Mouse (Mus musculus) neural tube, embryonic 13.5 days (tissue): ENCODE data around the gene Skap2. TPM values are rescaled to one million over a fixed set of nuclear protein-coding genes. Genes with fewer than 3 reads are reported as not detected.

Source experiments
- ATAC-seq: fragments of 200-750 bp; cut with Nextera tagmentation; 2 replicates; pipeline ENCODE4 v1.8.0; 2017; ENCODE audit warnings: low read depth, mild to moderate bottlenecking, moderate TSS enrichment, moderate library complexity
- H3K27ac ChIP-seq: fragments of 300-500 bp; sonication (generic); replicated peaks from 2 replicates; pipeline ENCODE4 v1.5.1; 2015; ENCODE audit warnings: moderate library complexity, mild to moderate bottlenecking, inconsistent platforms
- H3K27me3 ChIP-seq: fragments of 300-500 bp; sonication (generic); 2 replicates; pipeline ENCODE4 v1.6.1; 2015; ENCODE audit warnings: mild to moderate bottlenecking, inconsistent platforms
- H3K36me3 ChIP-seq: fragments of 300-500 bp; sonication (generic); 2 replicates; pipeline ENCODE4 v1.6.1; 2015; ENCODE audit warnings: mild to moderate bottlenecking, inconsistent platforms
- H3K4me1 ChIP-seq: fragments of 300-500 bp; sonication (generic); replicated peaks from 2 replicates; pipeline ENCODE4 v1.6.1; 2015; ENCODE audit warnings: inconsistent platforms
- H3K4me2 ChIP-seq: fragments of 300-500 bp; sonication (generic); 2 replicates; pipeline ENCODE4 v1.6.1; 2015; ENCODE audit warnings: inconsistent platforms, mild to moderate bottlenecking, moderate library complexity
- H3K4me3 ChIP-seq: fragments of 300-500 bp; sonication (generic); 2 replicates; pipeline ENCODE4 v1.5.1; 2015; ENCODE audit warnings: mild to moderate bottlenecking, inconsistent platforms
- H3K9ac ChIP-seq: fragments of 300-500 bp; sonication (generic); 2 replicates; pipeline ENCODE4 v1.6.1; 2015; ENCODE audit warnings: moderate library complexity, mild to moderate bottlenecking, inconsistent platforms
- H3K9me3 ChIP-seq: fragments of 300-500 bp; sonication (generic); 2 replicates; pipeline ENCODE4 v1.6.1; 2016; ENCODE audit warnings: inconsistent platforms
- WGBS: fragments of 180-500 bp; shearing (Covaris S2); methylation state at CpG from one replicate; pipeline ENCODE4 v1.1.7; 2015; 5-methylcytosine and 5-hydroxymethylcytosine counted together
- polyA plus RNA-seq: library from polyadenylated mRNA; unstranded; fragments of >200 nt; fragmentation: Nextera tagmentation; extraction: Ambion mirVana; gene quantifications from 2 replicates; pipeline ENCODE4 v1.2.1, GENCODE M21; 2015

Gene Skap2
- polyA plus RNA-seq, 1 experiment from 2014 or later, result 37.0 TPM

DNA sequence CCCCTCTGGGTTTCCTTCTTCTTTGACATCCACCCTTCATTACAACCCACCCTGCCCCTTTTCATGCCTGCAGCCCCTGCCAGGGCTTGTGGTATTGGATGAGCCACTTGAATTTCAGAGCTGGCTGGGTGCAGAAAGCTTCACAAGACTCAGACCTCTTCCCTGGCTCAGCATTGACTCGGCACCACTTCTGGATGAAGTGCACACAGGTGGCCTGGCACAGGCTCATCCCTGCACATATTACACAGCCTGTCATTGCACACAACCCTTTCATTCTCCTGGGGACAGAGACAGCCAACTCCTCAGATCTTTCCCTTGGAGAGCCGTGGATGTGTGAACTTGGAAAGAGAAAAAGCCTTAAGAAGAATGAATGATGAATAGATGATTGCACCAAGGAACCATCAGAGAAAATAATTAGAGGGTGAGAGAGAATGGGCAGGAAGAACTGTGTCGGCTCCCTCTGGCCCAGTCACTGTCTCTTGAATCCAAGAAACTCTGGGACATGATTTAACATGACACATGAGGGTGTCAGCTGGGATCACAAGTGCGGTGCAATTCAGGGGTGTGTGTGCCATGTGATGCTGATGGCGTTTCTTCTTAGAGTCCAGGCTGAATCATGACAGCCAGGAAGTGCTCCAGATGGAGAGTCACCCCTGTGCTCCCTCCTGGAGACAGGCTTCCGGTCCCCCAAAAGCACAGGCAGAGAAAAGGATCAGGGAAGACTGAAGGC is 195.3 kb downstream of the Skap2 start:
- peaks cover 3% of the 10 kb centered on the region; the same call in 1 of the 2 replicates for H3K9me3 ChIP-seq
- H3K4me3 ChIP-seq, result no peak overlapping the region
- no peaks in the 10 kb centered on the region for H3K4me1 ChIP-seq
- H3K27ac ChIP-seq, result no peak overlapping the region
- H3K9ac ChIP-seq, result no peak overlapping the region
- 77% methylated on average over 6 of the region's 6 CpGs for WGBS
- ATAC-seq, result no peak
- 0 out of 2 replicates have a peak, but pooled peaks cover 4% of the 10 kb centered on the region for H3K27me3 ChIP-seq
- H3K36me3 ChIP-seq, result no peaks in the 10 kb centered on the region
- H3K4me2 ChIP-seq, result no peak overlapping the region

DNA sequence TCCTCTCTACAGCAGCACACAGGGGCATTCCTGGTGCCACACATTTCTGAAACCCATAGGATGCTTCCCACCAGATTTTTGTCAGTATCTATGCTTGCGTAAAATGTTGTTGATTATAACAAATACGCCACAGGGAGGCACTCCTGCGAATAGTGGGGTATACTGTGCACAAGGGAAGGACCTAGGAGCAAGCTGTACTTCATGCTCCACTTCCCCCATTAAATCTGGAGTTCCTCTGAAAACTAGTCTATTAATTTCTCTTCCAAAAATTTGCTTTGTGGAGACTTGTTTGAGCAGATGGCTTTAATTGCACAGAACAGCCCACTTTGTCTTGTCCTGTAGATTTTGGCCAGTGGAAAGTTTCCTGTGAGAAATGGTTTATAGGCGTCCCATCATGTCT is 201.4 kb downstream of the Skap2 start:
- Histone ChIP-seq H3K27ac (no peak overlapping the region), H3K4me1 (no peaks in the 10 kb centered on the region), H3K36me3 (no peaks in the 10 kb centered on the region), H3K27me3 (0 out of 2 replicates have a peak, but pooled peaks cover 4% of the 10 kb centered on the region), H3K4me2 (no peak overlapping the region), H3K9me3 (no peaks in the 10 kb centered on the region), H3K4me3 (no peak overlapping the region), H3K9ac (no peak overlapping the region)
- no peak for ATAC-seq
- WGBS, result 93% methylated on average over 4 of the region's 4 CpGs

DNA sequence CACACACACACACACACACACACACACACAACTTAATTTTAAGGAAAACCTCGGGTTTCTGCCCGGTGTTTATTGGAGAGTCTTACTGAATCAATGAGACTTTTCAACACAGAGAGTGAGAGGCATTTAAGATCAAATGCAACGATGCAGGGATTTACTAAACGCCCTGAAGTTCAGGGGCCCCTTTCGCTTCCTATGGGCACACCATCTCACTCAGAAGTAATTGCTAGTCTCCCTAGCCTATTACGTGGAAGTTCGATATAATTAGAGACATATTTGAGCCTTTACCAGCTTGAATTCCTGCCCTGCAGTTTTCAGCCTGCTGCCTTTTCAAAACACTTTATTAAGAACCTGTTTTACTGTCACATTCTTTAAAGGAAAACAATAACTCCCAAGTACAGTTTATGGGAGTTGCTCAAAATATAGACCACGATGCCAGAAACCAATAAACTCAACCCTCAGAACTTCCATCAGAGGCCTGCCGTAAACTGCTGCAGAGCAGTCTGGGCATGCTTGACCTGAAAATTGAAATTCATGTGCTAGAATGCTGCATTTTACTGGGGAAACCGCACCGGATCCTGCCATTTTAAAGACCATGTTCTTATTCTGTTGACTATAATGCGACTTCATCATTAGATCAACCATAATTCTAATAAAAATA is 203.1 kb downstream of the Skap2 start:
- H3K36me3 ChIP-seq, result no peaks in the 10 kb centered on the region
- H3K27ac ChIP-seq, result no peak overlapping the region
- ATAC-seq, result no peak
- no peak overlapping the region for H3K4me2 ChIP-seq
- no peak overlapping the region for H3K9ac ChIP-seq
- WGBS, result 85% methylated on average over 12 of the region's 12 CpGs
- no peaks in the 10 kb centered on the region for H3K4me1 ChIP-seq
- H3K27me3 ChIP-seq, result 0 out of 2 replicates have a peak, but pooled peaks cover 4% of the 10 kb centered on the region
- H3K9me3 ChIP-seq, result no peaks in the 10 kb centered on the region
- H3K4me3 ChIP-seq, result no peak overlapping the region

DNA sequence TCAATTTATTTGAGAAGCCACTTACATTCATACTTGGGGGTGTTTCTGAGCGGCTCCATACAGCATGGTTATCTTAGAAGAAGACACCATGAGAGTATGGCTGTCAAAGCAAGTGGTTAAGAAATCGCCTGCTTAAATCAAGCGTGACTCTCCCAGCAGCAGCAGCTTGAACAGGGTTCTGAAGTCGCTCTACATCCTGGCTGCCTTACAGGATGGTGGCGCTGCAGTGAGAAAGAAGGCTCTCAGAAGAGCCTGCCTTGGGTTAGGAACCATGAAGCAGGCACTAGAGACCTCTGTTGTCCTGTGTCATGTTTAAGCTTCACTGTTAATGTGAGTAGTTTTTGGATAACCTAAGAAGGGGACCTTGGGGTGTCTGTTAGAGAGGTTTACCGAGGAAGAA is 204.3 kb downstream of the Skap2 start:
- WGBS, result 80% methylated on average over 6 of the region's 6 CpGs
- Histone ChIP-seq H3K36me3 (no peaks in the 10 kb centered on the region), H3K4me3 (no peak overlapping the region), H3K27ac (no peak overlapping the region), H3K27me3 (no peaks in the 10 kb centered on the region), H3K9ac (no peak overlapping the region), H3K4me1 (no peaks in the 10 kb centered on the region), H3K9me3 (no peaks in the 10 kb centered on the region), H3K4me2 (no peak overlapping the region)
- no peak for ATAC-seq

Other genes starting within 250 kb of the Skap2 start
- 2.0 and 3.0 TPM in 2 replicates for gene Hoxa1, start 145.8 kb upstream of the Skap2 start, polyA plus RNA-seq
- gene Hoxa2, start 152.3 kb upstream of the Skap2 start, polyA plus RNA-seq, result 11.9 and 13.7 TPM in 2 replicates
- gene 5730596B20Rik, start 164.9 kb upstream of the Skap2 start, polyA plus RNA-seq, result 3.5 and 4.1 TPM in 2 replicates
- gene Hoxa4, start 179.2 kb upstream of the Skap2 start, polyA plus RNA-seq, result 5.7 and 5.8 TPM in 2 replicates
- 44.7 and 66.8 TPM in 2 replicates for gene Hoxa5, start 192.0 kb upstream of the Skap2 start, polyA plus RNA-seq
- 20.3 and 25.8 TPM in 2 replicates for gene Hoxa6, start 196.2 kb upstream of the Skap2 start, polyA plus RNA-seq
- 13.9 and 16.4 TPM in 2 replicates for gene Hoxa3, start 200.8 kb upstream of the Skap2 start, polyA plus RNA-seq
- gene Gm28308, start 200.8 kb upstream of the Skap2 start, polyA plus RNA-seq, result not detected in 2 replicates
- 117 and 125 TPM in 2 replicates for gene Hoxa7, start 209.3 kb upstream of the Skap2 start, polyA plus RNA-seq
- 125 and 130 TPM in 2 replicates for gene Hoxa9, start 218.5 kb upstream of the Skap2 start, polyA plus RNA-seq
- gene Hoxa10, start 228.3 kb upstream of the Skap2 start, polyA plus RNA-seq, result 77.8 and 86.6 TPM in 2 replicates
- gene Hoxa11, start 233.3 kb upstream of the Skap2 start, polyA plus RNA-seq, result 4.7 and 5.7 TPM in 2 replicates
- 0.08 and 0.32 TPM in 2 replicates for gene Hoxa13, start 248.3 kb upstream of the Skap2 start, polyA plus RNA-seq